ENCODE assay signal across 9 mouse cellular contexts in the genomic region with DNA sequence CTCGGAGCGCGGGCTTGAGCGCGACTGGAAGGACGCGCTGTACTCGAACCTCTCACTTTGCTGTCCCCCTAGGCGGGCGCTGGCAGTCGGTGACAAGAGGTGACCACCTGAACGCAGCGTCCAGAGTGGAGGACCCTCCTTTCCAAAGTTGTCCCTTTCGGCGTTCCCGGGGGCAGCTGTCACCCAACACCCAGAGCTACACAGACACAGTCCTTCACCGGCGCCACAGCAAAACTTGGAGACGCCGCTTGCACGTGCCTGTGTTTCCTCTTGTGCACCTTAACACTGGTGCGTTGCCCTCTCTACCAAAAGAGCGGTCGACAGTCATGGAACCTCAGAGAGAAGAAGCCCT. TPM values are rescaled to one million over a fixed set of nuclear protein-coding genes. Genes with fewer than 3 reads are reported as not detected.
DNase-seq lines count a peak whose midpoint lies in the region; ATAC-seq and TF ChIP-seq lines count a peak whose summit lies in the region.
"Had no signal": no experiment of that assay in that cellular context is flagged by ENCODE, and none has a peak within 500 bp of the region (broad histone marks: within the 10 kb centered on the region; RNA-seq: fewer than 3 reads in every experiment).

No protein-coding gene starts in this region.

- peaks cover 23% of the 10 kb centered on the region for H3K4me1 ChIP-seq in heart, embryonic 12.5 days (replicated peaks)
- H3K4me1 ChIP-seq in ES-Bruce4 (ENCODE audit: control insufficient read depth, insufficient read depth, low read length) = no peaks in the 10 kb centered on the region
- H3K4me1 ChIP-seq in hindbrain, embryonic 11.5 days (replicated peaks; ENCODE audit: control insufficient read depth, insufficient read depth, low read length) = no peaks in the 10 kb centered on the region
- H3K4me1 ChIP-seq in midbrain, embryonic 10.5 days = peaks cover 36% of the 10 kb centered on the region

- peak overlapping the region; percentile 77 for H3K4me3 ChIP-seq in heart, embryonic 12.5 days
- H3K4me3 ChIP-seq in ES-Bruce4 (ENCODE audit: low read depth, low read length) = peak overlapping the region; percentile 76
- peak overlapping the region; percentile 80 for H3K4me3 ChIP-seq in hindbrain, embryonic 11.5 days (ENCODE audit: low read depth, low read length)
- H3K4me3 ChIP-seq in midbrain, embryonic 10.5 days = peak overlapping the region; percentile 74

- no peak; the same call in 1 of the 2 replicates for ATAC-seq in heart, embryonic 12.5 days (ENCODE audit: insufficient number of reproducible peaks, low FRiP score)
- ATAC-seq in hindbrain, embryonic 11.5 days (ENCODE audit: low FRiP score) = no peak; the same call in 1 of the 2 replicates

- TF ChIP-seq CTCF in ES-Bruce4 (IDR thresholded peaks at IDR 0.05; ENCODE audit: low read depth, low read length) = no peak

- no peak for TF ChIP-seq EP300 in ES-Bruce4 (IDR thresholded peaks at IDR 0.05; ENCODE audit: insufficient read depth, low read depth, low read length)

- no peaks in the 10 kb centered on the region for H3K9me3 ChIP-seq in heart, embryonic 12.5 days (replicated peaks)
- no peaks in the 10 kb centered on the region for H3K9me3 ChIP-seq in ES-Bruce4 (replicated peaks; ENCODE audit: control insufficient read depth, insufficient read depth, low read length, poor library complexity, severe bottlenecking)
- no peaks in the 10 kb centered on the region for H3K9me3 ChIP-seq in hindbrain, embryonic 11.5 days (ENCODE audit: control insufficient read depth, low read length)
- no peaks in the 10 kb centered on the region for H3K9me3 ChIP-seq in midbrain, embryonic 10.5 days (replicated peaks)

- 1% methylated on average over 24 of the region's 24 CpGs for WGBS in heart, embryonic 12.5 days
- WGBS in hindbrain, embryonic 11.5 days = 2% methylated on average over 24 of the region's 24 CpGs
- 2% methylated on average over 24 of the region's 24 CpGs for WGBS in midbrain, embryonic 10.5 days

- peak overlapping the region; percentile 89 for H3K9ac ChIP-seq in heart, embryonic 12.5 days
- H3K9ac ChIP-seq in ES-Bruce4 (ENCODE audit: low read depth, poor library complexity, severe bottlenecking) = peak overlapping the region; percentile 90
- H3K9ac ChIP-seq in hindbrain, embryonic 11.5 days (ENCODE audit: low read depth, low read length) = peak overlapping the region; percentile 83

- H3K27ac ChIP-seq in heart, embryonic 12.5 days (ENCODE audit: poor library complexity, severe bottlenecking) = peak overlapping the region; percentile 94
- no peak overlapping the region for H3K27ac ChIP-seq in ES-Bruce4 (ENCODE audit: insufficient read depth, low read length)
- H3K27ac ChIP-seq in hindbrain, embryonic 11.5 days (ENCODE audit: low read depth, low read length) = no peak overlapping the region
- H3K27ac ChIP-seq in midbrain, embryonic 10.5 days (replicated peaks) = peak overlapping the region; percentile 94

- no peak for DNase-seq in heart, adult 9 months (ENCODE audit: low spot score in 2 of 2)
- no peak for DNase-seq in hindbrain, embryonic 11.5 days (ENCODE audit: low spot score)
- DNase-seq in midbrain, embryonic 10.5 days (ENCODE audit: low spot score) = no peak
- DNase-seq in adrenal gland, adult 2 months = no peak
- DNase-seq in cerebellum, postnatal 10 days = no peak
- DNase-seq in adrenal gland, postnatal 4 days (ENCODE audit: low spot score in 2 of 2) = no peak

- no peaks in the 10 kb centered on the region for H3K27me3 ChIP-seq in heart, embryonic 12.5 days (replicated peaks)
- H3K27me3 ChIP-seq in ES-Bruce4 (ENCODE audit: control insufficient read depth, insufficient read depth, low read length, poor library complexity, severe bottlenecking) = peaks cover 7% of the 10 kb centered on the region
- H3K27me3 ChIP-seq in hindbrain, embryonic 11.5 days (ENCODE audit: control insufficient read depth, insufficient read depth, low read length) = no peaks in the 10 kb centered on the region; the same call in 1 of the 2 replicates
- H3K27me3 ChIP-seq in midbrain, embryonic 10.5 days (ENCODE audit: low read depth, poor library complexity, severe bottlenecking) = peaks cover 26% of the 10 kb centered on the region

- H3K36me3 ChIP-seq in heart, embryonic 12.5 days = no peaks in the 10 kb centered on the region
- no peaks in the 10 kb centered on the region for H3K36me3 ChIP-seq in ES-Bruce4 (ENCODE audit: control insufficient read depth, insufficient read depth, low read length, poor library complexity, severe bottlenecking)
- no peaks in the 10 kb centered on the region for H3K36me3 ChIP-seq in hindbrain, embryonic 11.5 days (ENCODE audit: control insufficient read depth, insufficient read depth, low read length)
- H3K36me3 ChIP-seq in midbrain, embryonic 10.5 days = 0 out of 2 replicates have a peak, but pooled peaks cover under 1% of the 10 kb centered on the region
- H3K36me3 ChIP-seq: G1E had no signal

- H3K4me2 ChIP-seq in heart, embryonic 12.5 days = peak overlapping the region; percentile 74
- peak overlapping the region; percentile 63 for H3K4me2 ChIP-seq in hindbrain, embryonic 11.5 days (replicated peaks; ENCODE audit: low read depth, low read length)

- no peak for TF ChIP-seq POLR2A in ES-Bruce4 (IDR thresholded peaks at IDR 0.05; ENCODE audit: insufficient read depth, low read length)

RNA-seq across cellular contexts. Expression of a gene that starts 0.3 kb away (rescaled TPM):
- polyA plus RNA-seq in heart, embryonic 12.5 days (2016; fragmentation: Nextera tagmentation; extraction: Ambion mirVana) = 35.4 and 37.5 TPM in 2 replicates
- polyA plus RNA-seq in ES-Bruce4 (2011; ENCODE audit: insufficient read depth, insufficient read length, low read depth, missing spikeins) = 36.1 and 37.5 TPM in 2 replicates
- polyA plus RNA-seq in hindbrain, embryonic 11.5 days (2014; fragmentation: Nextera tagmentation; extraction: Ambion mirVana) = 40.9 and 44.0 TPM in 2 replicates
- 44.3 and 48.2 TPM in 2 replicates for polyA plus RNA-seq in midbrain, embryonic 10.5 days (2016; fragmentation: Nextera tagmentation; extraction: Ambion mirVana)
- total RNA-seq in adrenal gland, adult 2 months (2021) = 10 to 100 TPM; 22.7 to 24.8 TPM
- 2.9 and 3.4 TPM in 2 replicates for polyA plus RNA-seq in adrenal gland, adult 2 months (2012; rRNA removed)
- total RNA-seq in adrenal gland, postnatal 4 days (2021) = 10 to 100 TPM; 48.7 to 49.5 TPM
- polyA plus RNA-seq: G1E had no signal

RNA-seq across cellular contexts. Expression of a gene that starts 30.7 kb away (rescaled TPM):
- polyA plus RNA-seq in heart, embryonic 12.5 days (2016; fragmentation: Nextera tagmentation; extraction: Ambion mirVana) = 50.0 and 51.7 TPM in 2 replicates
- 2.2 and 3.0 TPM in 2 replicates for polyA plus RNA-seq in ES-Bruce4 (2011; ENCODE audit: insufficient read depth, insufficient read length, low read depth, missing spikeins)
- 8.2 and 10.6 TPM in 2 replicates for polyA plus RNA-seq in hindbrain, embryonic 11.5 days (2014; fragmentation: Nextera tagmentation; extraction: Ambion mirVana)
- 5.8 and 8.0 TPM in 2 replicates for polyA plus RNA-seq in midbrain, embryonic 10.5 days (2016; fragmentation: Nextera tagmentation; extraction: Ambion mirVana)
- total RNA-seq in adrenal gland, adult 2 months (2021) = 1 to 10 TPM; 6.4 to 8.2 TPM
- 1.5 and 1.8 TPM in 2 replicates for polyA plus RNA-seq in adrenal gland, adult 2 months (2012; rRNA removed)
- total RNA-seq in adrenal gland, postnatal 4 days (2021) = 10 to 100 TPM; 10.5 to 20.1 TPM
- polyA plus RNA-seq: G1E had no signal

Comparison
In these comparisons a context has a peak if more than half of its experiments do, and no peak if none do; other contexts are left out.
1. H3K27ac ChIP-seq: peak in heart, embryonic 12.5 days (single experiment) and midbrain, embryonic 10.5 days (single experiment); none in ES-Bruce4 (single experiment) and hindbrain, embryonic 11.5 days (single experiment).
2. Peak in every context shown above with its lines, with median percentiles within 50 percentile points of each other: H3K4me3 ChIP-seq and H3K9ac ChIP-seq.